Mouse (Mus musculus) liver, embryonic 11.5 days (tissue): ENCODE measurements around the gene Snap47. TPM values are rescaled to one million over a fixed set of nuclear protein-coding genes. Genes with fewer than 3 reads are reported as not detected.

ENCODE experiments used
- ATAC-seq: fragments of 200-750 bp; cut with Nextera tagmentation; replicated peaks from 2 replicates; pipeline ENCODE4 v1.8.0; 2017; ENCODE audit warnings: moderate number of reproducible peaks, mild to moderate bottlenecking, moderate TSS enrichment, moderate library complexity; ENCODE audit not compliant: low FRiP score
- DNase-seq: peaks from one replicate; pipeline ENCODE4 v3.0.0-alpha.2; 2017; ENCODE audit warnings: low spot score
- H3K27ac ChIP-seq: fragments of 300-500 bp; sonication (generic); 2 replicates; pipeline ENCODE4 v1.5.1; 2014; ENCODE audit warnings: mild to moderate bottlenecking, low read depth, low read length, control low read depth
- H3K27me3 ChIP-seq: fragments of 300-500 bp; sonication (generic); replicated peaks from 2 replicates; pipeline ENCODE4 v1.6.1; 2014; ENCODE audit warnings: low read length, mixed read lengths; ENCODE audit not compliant: control insufficient read depth, insufficient read depth
- H3K36me3 ChIP-seq: fragments of 300-500 bp; sonication (generic); 2 replicates; pipeline ENCODE4 v1.6.1; 2014; ENCODE audit warnings: mild to moderate bottlenecking, low read length, moderate library complexity, mixed read lengths; ENCODE audit not compliant: control insufficient read depth, insufficient read depth
- H3K4me1 ChIP-seq: fragments of 300-500 bp; sonication (generic); replicated peaks from 2 replicates; pipeline ENCODE4 v1.6.1; 2014; ENCODE audit warnings: low read length, mixed read lengths; ENCODE audit not compliant: control insufficient read depth, insufficient read depth
- H3K4me2 ChIP-seq: fragments of 300-500 bp; sonication (generic); 2 replicates; pipeline ENCODE4 v1.6.1; 2014; ENCODE audit warnings: mild to moderate bottlenecking, control low read depth, moderate library complexity
- H3K4me3 ChIP-seq: fragments of 300-500 bp; sonication (generic); 2 replicates; pipeline ENCODE4 v1.5.1; 2014; ENCODE audit warnings: low read depth, low read length, control low read depth
- H3K9ac ChIP-seq: fragments of 300-500 bp; sonication (generic); 2 replicates; pipeline ENCODE4 v1.6.1; 2014; ENCODE audit warnings: low read depth, low read length, control low read depth
- H3K9me3 ChIP-seq: fragments of 300-500 bp; sonication (generic); 2 replicates; pipeline ENCODE4 v1.6.1; 2016; ENCODE audit warnings: low read length, inconsistent platforms, mixed read lengths; ENCODE audit not compliant: control insufficient read depth
- WGBS: fragments of 180-500 bp; shearing (Covaris S2); extraction: QIAGEN DNeasy Blood & Tissue Kit; methylation state at CpG from one replicate; pipeline ENCODE4 v1.1.7; 2014; 5-methylcytosine and 5-hydroxymethylcytosine counted together
- polyA plus RNA-seq: library from polyadenylated mRNA; unstranded; fragments of >200 nt; fragmentation: Nextera tagmentation; extraction: Ambion mirVana; gene quantifications from 2 replicates; pipeline ENCODE4 v1.2.1, GENCODE M21; 2014

Snap47 gene
- polyA plus RNA-seq, 1 experiment from 2014 or later = 57.9 TPM

DNA sequence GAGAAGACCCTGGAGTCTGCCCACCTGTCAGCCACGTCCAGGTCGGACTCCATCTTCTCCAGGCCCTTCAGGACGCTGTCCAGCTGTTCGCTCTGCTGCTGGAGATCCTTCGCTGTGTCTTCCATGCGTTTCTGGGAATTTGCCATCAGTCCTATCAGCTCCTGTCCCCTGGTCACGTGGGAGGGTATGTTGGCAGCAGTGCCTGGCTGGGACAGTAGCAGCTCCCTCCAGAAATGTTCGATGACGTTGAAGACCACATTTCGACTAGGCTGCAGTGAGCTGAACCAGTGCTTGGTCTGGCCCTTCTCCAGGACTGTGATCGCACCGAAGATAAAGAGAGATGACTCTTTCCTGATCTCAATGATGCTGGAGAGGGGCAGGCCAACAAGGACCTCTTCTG, 13.0 kb downstream of the Snap47 start:
- ATAC-seq (no peak), DNase-seq (no peak)
- Histone ChIP-seq H3K27me3 (no peaks in the 10 kb centered on the region), H3K4me2 (no peak overlapping the region), H3K4me1 (no peaks in the 10 kb centered on the region), H3K27ac (no peak overlapping the region), H3K9ac (no peak overlapping the region), H3K4me3 (no peak overlapping the region), H3K36me3 (peaks cover 10% of the 10 kb centered on the region; the same call in 1 of the 2 replicates), H3K9me3 (no peaks in the 10 kb centered on the region)
- 92% methylated on average over 12 of the region's 12 CpGs for WGBS

GRCm38 (mm10) chr11:59432261-59432660, 18.7 kb downstream of the Snap47 start:
- Histone ChIP-seq H3K9me3 (no peaks in the 10 kb centered on the region), H3K4me3 (no peak overlapping the region), H3K4me2 (no peak overlapping the region), H3K4me1 (no peaks in the 10 kb centered on the region), H3K9ac (no peak overlapping the region), H3K36me3 (peaks cover 13% of the 10 kb centered on the region; the same call in 1 of the 2 replicates), H3K27ac (no peak overlapping the region), H3K27me3 (no peaks in the 10 kb centered on the region)
- WGBS = 68% methylated on average over 3 of the region's 3 CpGs
- no peak for DNase-seq
- ATAC-seq = no peak

GRCm38 (mm10) chr11:59429959-59430358, 21.0 kb downstream of the Snap47 start:
- H3K9me3 ChIP-seq = no peaks in the 10 kb centered on the region
- H3K4me2 ChIP-seq = no peak overlapping the region
- H3K9ac ChIP-seq = no peak overlapping the region
- H3K27me3 ChIP-seq = no peaks in the 10 kb centered on the region
- H3K36me3 ChIP-seq = peaks cover 7% of the 10 kb centered on the region; the same call in 1 of the 2 replicates
- no peak overlapping the region for H3K27ac ChIP-seq
- WGBS = 77% methylated on average over 1 of the region's 1 CpGs
- ATAC-seq (no peak), DNase-seq (no peak)
- H3K4me1 ChIP-seq = no peaks in the 10 kb centered on the region
- H3K4me3 ChIP-seq = no peak overlapping the region

- Histone ChIP-seq H3K9ac (no peak overlapping the region), H3K27me3 (no peaks in the 10 kb centered on the region), H3K4me2 (no peak overlapping the region), H3K9me3 (no peaks in the 10 kb centered on the region), H3K4me1 (no peaks in the 10 kb centered on the region), H3K27ac (no peak overlapping the region), H3K4me3 (no peak overlapping the region), H3K36me3 (peaks cover 7% of the 10 kb centered on the region; the same call in 1 of the 2 replicates)
- WGBS = 80% methylated on average over 9 of the region's 9 CpGs
- no peak for ATAC-seq
- no peak for DNase-seq
Measured at GRCm38 (mm10) chr11:59428057-59428660, 22.8 kb downstream of the Snap47 start.

DNA sequence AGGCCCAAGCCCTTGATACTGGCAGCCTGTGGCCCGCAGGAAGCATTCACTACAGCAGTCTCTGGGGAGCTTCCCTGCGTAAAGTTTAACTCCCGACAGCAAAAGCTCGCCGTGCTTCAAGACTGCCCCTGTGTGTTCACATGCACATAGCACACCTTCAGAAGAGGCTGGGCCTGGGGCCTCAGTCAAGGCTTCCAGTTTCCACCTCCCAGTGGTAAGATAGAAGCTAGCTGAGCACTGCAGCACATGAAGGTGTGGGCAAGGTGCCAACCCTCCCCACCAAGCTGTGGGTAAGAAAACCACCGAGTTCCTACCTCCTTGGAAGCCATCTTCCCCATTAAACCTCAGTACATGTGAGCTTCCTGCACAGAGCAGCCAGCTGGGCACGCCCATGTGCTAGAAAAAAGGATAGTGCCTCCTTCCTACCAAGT, 25.3 kb downstream of the Snap47 start:
- H3K36me3 ChIP-seq = peaks cover 9% of the 10 kb centered on the region; the same call in 1 of the 2 replicates
- H3K9ac ChIP-seq = no peak overlapping the region
- no peak for DNase-seq
- H3K4me3 ChIP-seq = no peak overlapping the region
- WGBS = 60% methylated on average over 7 of the region's 7 CpGs
- H3K27me3 ChIP-seq = no peaks in the 10 kb centered on the region
- no peak overlapping the region for H3K4me2 ChIP-seq
- no peak overlapping the region for H3K27ac ChIP-seq
- no peak for ATAC-seq
- no peaks in the 10 kb centered on the region; the same call in 1 of the 2 replicates for H3K4me1 ChIP-seq
- no peaks in the 10 kb centered on the region for H3K9me3 ChIP-seq

DNA sequence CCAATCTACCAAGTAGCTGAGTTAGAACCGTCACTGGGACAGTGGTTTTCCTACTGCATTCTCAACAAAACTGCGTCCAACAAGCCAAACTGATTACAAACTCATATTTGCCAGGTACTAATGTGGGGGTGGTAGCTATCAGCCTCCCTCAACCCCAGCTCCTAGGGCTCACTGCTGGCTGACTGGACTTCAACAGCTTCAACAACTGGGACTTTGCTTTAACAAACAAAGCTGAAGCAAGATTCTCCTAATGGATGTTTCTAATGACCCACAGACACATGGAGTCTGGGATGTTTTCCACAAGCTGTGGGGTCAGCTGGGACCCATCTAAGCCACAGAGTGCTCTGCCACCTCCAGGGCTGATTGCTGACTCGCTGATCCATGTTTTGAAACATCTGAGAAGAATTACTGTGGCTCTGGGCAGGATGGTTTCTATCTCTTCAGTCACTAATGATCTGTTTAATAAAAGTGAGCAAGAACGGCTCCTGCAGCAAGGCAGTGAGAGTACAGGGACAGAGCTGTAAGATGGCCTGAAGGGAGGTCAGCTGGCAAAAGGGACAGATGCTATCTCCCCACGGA, 27.9 kb downstream of the Snap47 start:
- ATAC-seq = no peak
- WGBS = 70% methylated on average over 5 of the region's 5 CpGs
- no peak overlapping the region for H3K27ac ChIP-seq

GRCm38 (mm10) chr11:59421967-59422366, 29.0 kb downstream of the Snap47 start:
- 68% methylated on average over 2 of the region's 2 CpGs for WGBS
- Histone ChIP-seq H3K4me2 (no peak overlapping the region), H3K27me3 (no peaks in the 10 kb centered on the region), H3K36me3 (peaks cover 2% of the 10 kb centered on the region; the same call in 1 of the 2 replicates), H3K4me1 (no peaks in the 10 kb centered on the region; the same call in 1 of the 2 replicates), H3K9me3 (no peaks in the 10 kb centered on the region), H3K27ac (no peak overlapping the region), H3K4me3 (no peak overlapping the region), H3K9ac (no peak overlapping the region)
- no peak for DNase-seq
- ATAC-seq = no peak

More for the DNA sequence above, 27.9 kb downstream of the Snap47 start:
- Histone ChIP-seq H3K27me3 (no peaks in the 10 kb centered on the region), H3K4me1 (no peaks in the 10 kb centered on the region; the same call in 1 of the 2 replicates), H3K4me2 (no peak overlapping the region), H3K36me3 (peaks cover 6% of the 10 kb centered on the region; the same call in 1 of the 2 replicates), H3K4me3 (no peak overlapping the region), H3K9ac (no peak overlapping the region), H3K9me3 (no peaks in the 10 kb centered on the region)
- DNase-seq = no peak

DNA sequence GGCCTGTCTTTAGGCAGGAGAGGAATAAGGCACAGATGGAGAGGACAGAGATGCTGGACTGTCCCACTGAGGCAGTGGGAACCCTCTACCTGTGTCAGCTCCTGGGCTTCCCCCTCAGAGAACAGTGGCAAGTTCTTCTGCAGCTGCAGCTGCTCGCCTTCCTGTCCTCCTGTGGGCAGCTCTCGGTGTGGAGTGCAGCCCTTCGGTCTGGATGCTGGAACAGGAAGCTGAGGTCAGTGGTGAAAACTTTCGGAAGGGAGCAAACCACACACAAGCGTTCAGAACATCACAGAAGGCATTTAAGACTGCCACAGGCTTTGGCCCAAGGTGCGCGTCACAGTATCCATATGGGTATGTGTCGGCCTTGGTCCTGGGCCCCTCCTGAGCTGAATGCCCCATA, 29.6 kb downstream of the Snap47 start:
- no peak for ATAC-seq
- H3K9me3 ChIP-seq = no peaks in the 10 kb centered on the region
- H3K36me3 ChIP-seq = peaks cover 2% of the 10 kb centered on the region; the same call in 1 of the 2 replicates
- H3K4me1 ChIP-seq = no peaks in the 10 kb centered on the region; the same call in 1 of the 2 replicates
- H3K4me3 ChIP-seq = no peak overlapping the region
- no peak overlapping the region for H3K27ac ChIP-seq
- 60% methylated on average over 8 of the region's 8 CpGs for WGBS
- H3K4me2 ChIP-seq = no peak overlapping the region
- no peak overlapping the region for H3K9ac ChIP-seq
- no peak for DNase-seq
- H3K27me3 ChIP-seq = no peaks in the 10 kb centered on the region

DNA sequence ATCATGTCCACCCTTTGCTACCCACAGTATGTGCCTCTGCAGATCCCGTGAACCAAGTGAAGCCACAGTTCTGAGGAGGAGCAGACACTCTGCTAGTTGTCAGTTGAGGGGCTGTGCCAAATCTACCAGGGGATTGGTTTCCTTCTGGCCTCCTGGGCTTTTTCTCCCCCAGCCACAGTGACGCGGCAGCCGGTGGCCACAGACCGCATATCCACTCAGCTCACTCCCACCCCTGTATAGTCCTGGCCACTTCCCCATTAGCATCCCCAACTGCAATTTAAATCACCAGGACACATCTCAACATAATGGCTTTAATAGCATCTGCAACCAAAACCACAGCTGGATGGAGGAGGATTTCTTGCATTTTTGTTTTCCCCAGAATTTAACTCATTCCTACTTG, 32.3 kb downstream of the Snap47 start:
- H3K4me2 ChIP-seq = no peak overlapping the region
- WGBS = 22% methylated on average over 5 of the region's 5 CpGs
- H3K27ac ChIP-seq = no peak overlapping the region
- H3K36me3 ChIP-seq = peaks cover 5% of the 10 kb centered on the region; the same call in 1 of the 2 replicates
- no peak for DNase-seq
- no peaks in the 10 kb centered on the region for H3K9me3 ChIP-seq
- no peaks in the 10 kb centered on the region for H3K27me3 ChIP-seq
- H3K4me1 ChIP-seq = no peaks in the 10 kb centered on the region; the same call in 1 of the 2 replicates
- H3K4me3 ChIP-seq = no peak overlapping the region
- no peak overlapping the region for H3K9ac ChIP-seq
- ATAC-seq = no peak
